Mouse (Mus musculus): ENCODE results near the gene Psg25.

DNA sequence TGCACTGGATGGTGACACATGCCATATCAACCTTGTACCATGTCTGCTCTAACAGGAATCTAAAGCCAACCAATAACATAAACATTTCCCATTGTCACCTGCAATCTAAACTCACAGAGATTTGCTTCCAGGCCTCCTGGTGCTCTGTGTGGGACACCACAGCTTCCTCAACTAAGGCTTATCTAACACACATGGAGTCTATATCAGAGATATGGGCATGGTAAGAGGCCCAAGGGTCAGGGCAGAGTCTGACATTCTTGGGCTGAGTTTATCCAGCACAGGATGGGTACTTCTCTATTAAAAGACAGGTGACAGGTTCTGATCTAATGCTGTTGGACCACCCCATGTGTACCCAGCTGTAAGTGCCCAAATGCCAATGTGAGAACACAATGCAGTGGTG lies 27.8 kb upstream of the Psg25 start:
- TF ChIP-seq CTCF (IDR thresholded peaks at IDR 0.05) (no peak), EP300 (IDR thresholded peaks at IDR 0.05; ENCODE audit: insufficient read depth, low read depth, low read length) (no peak), POLR2A (IDR thresholded peaks at IDR 0.05; ENCODE audit: insufficient read depth, low read depth, low read length) (no peak)

Measured in heart, adult 2 months (tissue).